Mouse (Mus musculus) midbrain, embryonic 10.5 days (tissue): ENCODE results near the gene Srsf10. TPM values are rescaled to one million over a fixed set of nuclear protein-coding genes. Genes with fewer than 3 reads are reported as not detected.
A peak's percentile ranks its signal among the peaks of the same experiment; 100 is the strongest.

Experiments used
- DNase-seq: peaks from one replicate; pipeline ENCODE4 v3.0.0-alpha.2; 2017; ENCODE audit warnings: low spot score
- H3K27ac ChIP-seq: fragments of 300-500 bp; sonication (generic); replicated peaks from 2 replicates; pipeline ENCODE4 v1.5.1; 2016; ENCODE audit warnings: mild to moderate bottlenecking
- H3K27me3 ChIP-seq: fragments of 300-500 bp; sonication (generic); 2 replicates; pipeline ENCODE4 v1.6.1; 2016; ENCODE audit warnings: low read depth, mild to moderate bottlenecking; ENCODE audit not compliant: poor library complexity, severe bottlenecking
- H3K36me3 ChIP-seq: fragments of 300-500 bp; sonication (generic); 2 replicates; pipeline ENCODE4 v1.6.1; 2016; ENCODE audit warnings: mild to moderate bottlenecking, moderate library complexity
- H3K4me1 ChIP-seq: fragments of 300-500 bp; sonication (generic); 2 replicates; pipeline ENCODE4 v1.6.1; 2016
- H3K4me3 ChIP-seq: fragments of 300-500 bp; sonication (generic); 2 replicates; pipeline ENCODE4 v1.5.1; 2016; ENCODE audit warnings: mild to moderate bottlenecking, moderate library complexity
- H3K9me3 ChIP-seq: fragments of 300-500 bp; sonication (generic); replicated peaks from 2 replicates; pipeline ENCODE4 v1.6.1; 2016; ENCODE audit warnings: mild to moderate bottlenecking
- WGBS: fragments of 180-500 bp; shearing (Covaris S2); methylation state at CpG from one replicate; pipeline ENCODE4 v1.1.7; 2016; 5-methylcytosine and 5-hydroxymethylcytosine counted together
- polyA plus RNA-seq: library from polyadenylated mRNA; unstranded; fragments of >200 nt; fragmentation: Nextera tagmentation; extraction: Ambion mirVana; gene quantifications from 2 replicates; pipeline ENCODE4 v1.2.1, GENCODE M21; 2016

Srsf10 gene
- polyA plus RNA-seq, 1 experiment from 2014 or later = 383 TPM

- H3K27ac ChIP-seq = no peak overlapping the region
- 76% methylated on average over 6 of the region's 6 CpGs for WGBS
- H3K4me3 ChIP-seq = no peak overlapping the region
- H3K27me3 ChIP-seq = no peaks in the 10 kb centered on the region
- no peaks in the 10 kb centered on the region for H3K9me3 ChIP-seq
- peaks cover 45% of the 10 kb centered on the region for H3K4me1 ChIP-seq
- peak; percentile 13 for DNase-seq
- H3K36me3 ChIP-seq = no peaks in the 10 kb centered on the region
These were observed 23.5 kb downstream of the Srsf10 start for GRCm38 (mm10) chr4:135879021-135879420.

- no peaks in the 10 kb centered on the region for H3K9me3 ChIP-seq
- WGBS = 97% methylated on average over 6 of the region's 6 CpGs
- H3K27ac ChIP-seq = peak overlapping the region; percentile 14; the same call in 1 of the 2 replicates
- H3K4me3 ChIP-seq = no peak overlapping the region
- no peaks in the 10 kb centered on the region for H3K27me3 ChIP-seq
- no peaks in the 10 kb centered on the region for H3K36me3 ChIP-seq
- DNase-seq = peak; percentile 10
- peaks cover 43% of the 10 kb centered on the region for H3K4me1 ChIP-seq
These were observed 24.5 kb downstream of the Srsf10 start for GRCm38 (mm10) chr4:135880018-135880417.

- peaks cover 37% of the 10 kb centered on the region for H3K4me1 ChIP-seq
- no peaks in the 10 kb centered on the region for H3K27me3 ChIP-seq
- no peak overlapping the region for H3K4me3 ChIP-seq
- H3K36me3 ChIP-seq = no peaks in the 10 kb centered on the region
- 85% methylated on average over 10 of the region's 10 CpGs for WGBS
- no peak overlapping the region for H3K27ac ChIP-seq
- no peaks in the 10 kb centered on the region for H3K9me3 ChIP-seq
- peak; percentile 10 for DNase-seq
These were observed 25.0 kb downstream of the Srsf10 start for GRCm38 (mm10) chr4:135880576-135880975.

- peak; percentile 8 for DNase-seq
- 83% methylated on average over 6 of the region's 6 CpGs for WGBS
- Histone ChIP-seq H3K36me3 (no peaks in the 10 kb centered on the region), H3K27ac (no peak overlapping the region), H3K27me3 (no peaks in the 10 kb centered on the region), H3K9me3 (no peaks in the 10 kb centered on the region), H3K4me1 (peaks cover 23% of the 10 kb centered on the region), H3K4me3 (no peak overlapping the region)
These were observed 26.5 kb downstream of the Srsf10 start for GRCm38 (mm10) chr4:135882023-135882422.

- Histone ChIP-seq H3K36me3 (no peaks in the 10 kb centered on the region), H3K27ac (no peak overlapping the region), H3K4me3 (no peak overlapping the region), H3K9me3 (no peaks in the 10 kb centered on the region), H3K27me3 (no peaks in the 10 kb centered on the region), H3K4me1 (peaks cover 21% of the 10 kb centered on the region)
- 57% methylated on average over 10 of the region's 10 CpGs for WGBS
- DNase-seq = peak; percentile 10
These were observed 27.9 kb downstream of the Srsf10 start for GRCm38 (mm10) chr4:135883401-135883851.

- 65% methylated on average over 7 of the region's 7 CpGs for WGBS
- Histone ChIP-seq H3K36me3 (no peaks in the 10 kb centered on the region), H3K4me3 (no peak overlapping the region), H3K9me3 (no peaks in the 10 kb centered on the region), H3K4me1 (peaks cover 21% of the 10 kb centered on the region), H3K27ac (no peak overlapping the region; the same call in 1 of the 2 replicates), H3K27me3 (no peaks in the 10 kb centered on the region)
- no peak for DNase-seq
These were observed 28.5 kb downstream of the Srsf10 start for GRCm38 (mm10) chr4:135883881-135884516.

GRCm38 (mm10) chr4:135884531-135884930 lies 29.0 kb downstream of the Srsf10 start:
- Histone ChIP-seq H3K36me3 (no peaks in the 10 kb centered on the region), H3K27me3 (no peaks in the 10 kb centered on the region), H3K4me1 (peaks cover 21% of the 10 kb centered on the region), H3K27ac (no peak overlapping the region; the same call in 1 of the 2 replicates), H3K9me3 (no peaks in the 10 kb centered on the region), H3K4me3 (no peak overlapping the region)
- DNase-seq = no peak
- 59% methylated on average over 6 of the region's 6 CpGs for WGBS

GRCm38 (mm10) chr4:135885676-135886075 lies 30.1 kb downstream of the Srsf10 start:
- Histone ChIP-seq H3K4me1 (peaks cover 21% of the 10 kb centered on the region), H3K36me3 (no peaks in the 10 kb centered on the region), H3K27me3 (no peaks in the 10 kb centered on the region), H3K9me3 (no peaks in the 10 kb centered on the region), H3K27ac (no peak overlapping the region), H3K4me3 (no peak overlapping the region)
- no peak for DNase-seq
- WGBS = 93% methylated on average over 12 of the region's 12 CpGs

GRCm38 (mm10) chr4:135886184-135886583 lies 30.6 kb downstream of the Srsf10 start:
- peaks cover 21% of the 10 kb centered on the region for H3K4me1 ChIP-seq
- H3K9me3 ChIP-seq = no peaks in the 10 kb centered on the region
- no peak for DNase-seq
- WGBS = 91% methylated on average over 4 of the region's 4 CpGs
- no peaks in the 10 kb centered on the region for H3K36me3 ChIP-seq
- no peak overlapping the region for H3K4me3 ChIP-seq
- no peak overlapping the region for H3K27ac ChIP-seq
- no peaks in the 10 kb centered on the region for H3K27me3 ChIP-seq

- Histone ChIP-seq H3K27me3 (no peaks in the 10 kb centered on the region), H3K36me3 (no peaks in the 10 kb centered on the region), H3K4me1 (peaks cover 13% of the 10 kb centered on the region), H3K4me3 (no peak overlapping the region), H3K27ac (no peak overlapping the region), H3K9me3 (no peaks in the 10 kb centered on the region)
- no peak for DNase-seq
- 92% methylated on average over 24 of the region's 24 CpGs for WGBS
These were observed 33.0 kb downstream of the Srsf10 start for GRCm38 (mm10) chr4:135888448-135889057.

- 81% methylated on average over 7 of the region's 7 CpGs for WGBS
- no peaks in the 10 kb centered on the region for H3K27me3 ChIP-seq
- H3K27ac ChIP-seq = no peak overlapping the region
- H3K4me3 ChIP-seq = no peak overlapping the region
- peaks cover 5% of the 10 kb centered on the region for H3K4me1 ChIP-seq
- no peak for DNase-seq
- no peaks in the 10 kb centered on the region for H3K36me3 ChIP-seq
- no peaks in the 10 kb centered on the region for H3K9me3 ChIP-seq
These were observed 33.8 kb downstream of the Srsf10 start for GRCm38 (mm10) chr4:135889146-135889883.

GRCm38 (mm10) chr4:135889884-135890283 lies 34.3 kb downstream of the Srsf10 start:
- Histone ChIP-seq H3K4me1 (no peaks in the 10 kb centered on the region), H3K27ac (no peak overlapping the region), H3K4me3 (no peak overlapping the region), H3K9me3 (no peaks in the 10 kb centered on the region), H3K36me3 (no peaks in the 10 kb centered on the region), H3K27me3 (no peaks in the 10 kb centered on the region)
- WGBS = 7% methylated on average over 4 of the region's 4 CpGs
- DNase-seq = peak; percentile 59

GRCm38 (mm10) chr4:135891539-135891938 lies 36.0 kb downstream of the Srsf10 start:
- no peak overlapping the region for H3K27ac ChIP-seq
- no peaks in the 10 kb centered on the region for H3K9me3 ChIP-seq
- H3K36me3 ChIP-seq = no peaks in the 10 kb centered on the region
- 78% methylated on average over 2 of the region's 2 CpGs for WGBS
- H3K27me3 ChIP-seq = no peaks in the 10 kb centered on the region
- H3K4me1 ChIP-seq = 0 out of 2 replicates have a peak, but pooled peaks cover 5% of the 10 kb centered on the region
- no peak overlapping the region for H3K4me3 ChIP-seq
- DNase-seq = no peak
